Mouse (Mus musculus): ENCODE measurements around the gene Cd177. TPM values are rescaled to one million over a fixed set of nuclear protein-coding genes. Genes with fewer than 3 reads are reported as not detected.
"Not testable (repeated sequence)": the region's sequence is repeated elsewhere in the genome, so short reads cannot be mapped to it uniquely, and the experiment has no call there.

Gene Cd177
- total RNA-seq (2015; ENCODE audit: low replicate concordance), result 39.4 and 55.5 TPM in 2 replicates
- total RNA-seq (2017; ENCODE audit: low replicate concordance), result 37.9 and 49.0 TPM in 2 replicates

- ATAC-seq (replicated peaks; ENCODE audit: low FRiP score, poor library complexity, severe bottlenecking), result no peak
Measured at GRCm38 (mm10) chr7:24760211-24760610, at the start of gene Cd177. Gene Cd177 (minus strand): TSS chr7:24760311.

- no peak for ATAC-seq (replicated peaks; ENCODE audit: low FRiP score, poor library complexity, severe bottlenecking)
Measured at GRCm38 (mm10) chr7:24809041-24809440, 48.9 kb upstream of the Cd177 start.

GRCm38 (mm10) chr7:24804826-24805225 lies 44.7 kb upstream of the Cd177 start:
- ATAC-seq (replicated peaks; ENCODE audit: low FRiP score, poor library complexity, severe bottlenecking), result no peak

GRCm38 (mm10) chr7:24802149-24802767 lies 42.1 kb upstream of the Cd177 start:
- no peak for ATAC-seq (replicated peaks; ENCODE audit: low FRiP score, poor library complexity, severe bottlenecking)

GRCm38 (mm10) chr7:24797918-24798317 lies 37.8 kb upstream of the Cd177 start:
- ATAC-seq (replicated peaks; ENCODE audit: low FRiP score, poor library complexity, severe bottlenecking), result no peak

- not testable (repeated sequence) for ATAC-seq (replicated peaks; ENCODE audit: low FRiP score, poor library complexity, severe bottlenecking)
Measured at GRCm38 (mm10) chr7:24776918-24777317, 16.8 kb upstream of the Cd177 start, which contains the start of gene Ceacam10. Gene Ceacam10 (plus strand): TSS chr7:24777206.

- ATAC-seq (replicated peaks; ENCODE audit: low FRiP score, poor library complexity, severe bottlenecking), result no peak
Measured at GRCm38 (mm10) chr7:24776145-24776544, 16.0 kb upstream of the Cd177 start.

GRCm38 (mm10) chr7:24773942-24774535 lies 13.9 kb upstream of the Cd177 start:
- no peak for ATAC-seq (replicated peaks; ENCODE audit: low FRiP score, poor library complexity, severe bottlenecking)

GRCm38 (mm10) chr7:24771361-24771760 lies 11.2 kb upstream of the Cd177 start:
- ATAC-seq (replicated peaks; ENCODE audit: low FRiP score, poor library complexity, severe bottlenecking), result no peak

GRCm38 (mm10) chr7:24762574-24762973 lies 2.5 kb upstream of the Cd177 start:
- no peak for ATAC-seq (replicated peaks; ENCODE audit: low FRiP score, poor library complexity, severe bottlenecking)

GRCm38 (mm10) chr7:24761161-24761560 lies 1.1 kb upstream of the Cd177 start:
- no peak for ATAC-seq (replicated peaks; ENCODE audit: low FRiP score, poor library complexity, severe bottlenecking)

- no peak for ATAC-seq (replicated peaks; ENCODE audit: low FRiP score, poor library complexity, severe bottlenecking)
Measured at GRCm38 (mm10) chr7:24758520-24758919, 1.6 kb downstream of the Cd177 start.

- no peak for ATAC-seq (replicated peaks; ENCODE audit: low FRiP score, poor library complexity, severe bottlenecking)
Measured at GRCm38 (mm10) chr7:24753476-24753875, 6.6 kb downstream of the Cd177 start.

- no peak for ATAC-seq (replicated peaks; ENCODE audit: low FRiP score, poor library complexity, severe bottlenecking)
Measured at GRCm38 (mm10) chr7:24751610-24752009, 8.5 kb downstream of the Cd177 start.

- ATAC-seq (replicated peaks; ENCODE audit: low FRiP score, poor library complexity, severe bottlenecking), result no peak
Measured at GRCm38 (mm10) chr7:24750695-24751094, 9.4 kb downstream of the Cd177 start.

GRCm38 (mm10) chr7:24735970-24736670 lies 24.0 kb downstream of the Cd177 start:
- ATAC-seq (replicated peaks; ENCODE audit: low FRiP score, poor library complexity, severe bottlenecking), result no peak

- ATAC-seq (replicated peaks; ENCODE audit: low FRiP score, poor library complexity, severe bottlenecking), result not testable (repeated sequence)
Measured at GRCm38 (mm10) chr7:24726808-24727207, 33.3 kb downstream of the Cd177 start, which contains the start of gene Gm4763. Gene Gm4763 (minus strand): TSS chr7:24726908.

- no peak for ATAC-seq (replicated peaks; ENCODE audit: low FRiP score, poor library complexity, severe bottlenecking)
Measured at GRCm38 (mm10) chr7:24715039-24715438, 45.1 kb downstream of the Cd177 start.

- no peak for ATAC-seq (replicated peaks; ENCODE audit: low FRiP score, poor library complexity, severe bottlenecking)
Measured at GRCm38 (mm10) chr7:24708832-24709292, 51.2 kb downstream of the Cd177 start, which contains the start of gene BC049730. Gene BC049730 (plus strand): TSS chr7:24709242.

- ATAC-seq (replicated peaks; ENCODE audit: low FRiP score, poor library complexity, severe bottlenecking), result not testable (repeated sequence)
Measured at GRCm38 (mm10) chr7:24702841-24703240, 57.3 kb downstream of the Cd177 start.

GRCm38 (mm10) chr7:24697891-24698290 lies 62.2 kb downstream of the Cd177 start:
- ATAC-seq (replicated peaks; ENCODE audit: low FRiP score, poor library complexity, severe bottlenecking), result not testable (repeated sequence)

Data from erythroid progenitor cell, adult 5-6 weeks (primary cell).